Mouse (Mus musculus): ENCODE measurements around the gene Lpgat1.

Lpgat1 gene

DNA sequence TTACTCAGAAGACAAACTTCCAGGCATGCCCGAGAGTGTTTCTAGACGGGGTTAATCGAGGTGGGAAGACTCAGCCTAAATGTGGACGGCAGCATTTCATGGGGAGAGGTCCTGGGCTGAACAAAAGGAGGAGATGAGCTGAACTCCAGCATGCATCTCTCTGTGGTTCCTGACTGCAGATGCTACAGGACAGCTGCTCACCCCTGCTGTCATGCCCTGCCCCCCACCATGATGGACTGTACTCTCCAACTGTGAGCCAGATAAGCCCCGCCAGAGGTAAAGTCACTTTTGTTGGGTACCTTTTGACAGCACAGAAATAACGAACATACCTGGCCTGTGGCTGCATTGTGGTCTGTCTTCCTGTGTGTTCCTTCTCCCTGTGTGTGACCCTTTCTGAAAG, 88.2 kb downstream of the Lpgat1 start:
- no peak for DNase-seq (ENCODE audit: low spot score)

- DNase-seq (ENCODE audit: low spot score) = no peak
Observed at GRCm38 (mm10) chr1:191806740-191807139, 89.1 kb downstream of the Lpgat1 start.

DNA sequence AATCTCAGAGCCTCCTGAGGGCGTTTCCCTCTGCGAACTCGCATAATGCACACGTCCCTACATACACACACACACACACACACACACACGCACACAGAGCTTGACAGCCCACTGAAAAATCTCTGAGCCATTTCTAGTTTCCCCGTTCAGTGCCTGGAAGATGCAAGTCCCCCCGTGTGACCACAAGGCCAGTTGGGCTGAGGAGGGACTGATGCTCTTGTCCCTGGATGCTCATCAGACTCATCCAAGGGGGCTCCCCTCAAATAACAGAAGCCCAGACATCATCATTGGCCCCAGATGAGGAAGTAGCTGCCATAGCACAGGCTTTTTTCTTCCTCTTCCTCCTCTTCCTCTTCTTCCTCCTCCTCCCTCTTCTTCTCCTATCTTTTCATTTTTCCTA, 90.3 kb downstream of the Lpgat1 start:
- no peak for DNase-seq (ENCODE audit: low spot score)

DNA sequence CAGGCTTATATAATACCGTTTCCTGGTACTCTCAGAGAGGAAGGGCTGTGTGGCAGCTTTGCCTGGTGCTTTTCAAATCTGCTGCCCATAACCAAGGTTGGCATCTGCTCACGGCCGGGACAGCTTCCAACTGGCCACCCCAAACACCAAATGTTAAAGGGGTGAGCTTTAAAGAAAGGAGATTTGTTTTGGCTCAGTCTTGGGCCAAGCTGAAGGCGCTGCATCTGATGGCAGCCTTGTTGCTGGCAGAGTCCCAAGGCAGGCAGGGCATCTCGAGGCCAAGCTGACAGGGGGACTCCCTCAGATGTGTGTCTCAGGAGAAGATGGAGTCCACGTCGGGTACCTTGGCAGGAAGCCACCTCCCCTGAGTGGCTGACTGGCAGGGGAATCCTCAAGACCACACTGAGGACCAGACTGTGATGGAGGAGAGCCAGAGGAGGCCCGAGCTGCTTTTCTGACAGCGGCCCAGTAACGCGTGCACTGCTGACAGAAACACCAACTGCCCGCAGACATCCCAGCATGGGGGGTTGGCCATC, 91.1 kb downstream of the Lpgat1 start:
- DNase-seq (ENCODE audit: low spot score) = no peak

GRCm38 (mm10) chr1:191811774-191812173, 94.1 kb downstream of the Lpgat1 start:
- no peak for DNase-seq (ENCODE audit: low spot score)

DNA sequence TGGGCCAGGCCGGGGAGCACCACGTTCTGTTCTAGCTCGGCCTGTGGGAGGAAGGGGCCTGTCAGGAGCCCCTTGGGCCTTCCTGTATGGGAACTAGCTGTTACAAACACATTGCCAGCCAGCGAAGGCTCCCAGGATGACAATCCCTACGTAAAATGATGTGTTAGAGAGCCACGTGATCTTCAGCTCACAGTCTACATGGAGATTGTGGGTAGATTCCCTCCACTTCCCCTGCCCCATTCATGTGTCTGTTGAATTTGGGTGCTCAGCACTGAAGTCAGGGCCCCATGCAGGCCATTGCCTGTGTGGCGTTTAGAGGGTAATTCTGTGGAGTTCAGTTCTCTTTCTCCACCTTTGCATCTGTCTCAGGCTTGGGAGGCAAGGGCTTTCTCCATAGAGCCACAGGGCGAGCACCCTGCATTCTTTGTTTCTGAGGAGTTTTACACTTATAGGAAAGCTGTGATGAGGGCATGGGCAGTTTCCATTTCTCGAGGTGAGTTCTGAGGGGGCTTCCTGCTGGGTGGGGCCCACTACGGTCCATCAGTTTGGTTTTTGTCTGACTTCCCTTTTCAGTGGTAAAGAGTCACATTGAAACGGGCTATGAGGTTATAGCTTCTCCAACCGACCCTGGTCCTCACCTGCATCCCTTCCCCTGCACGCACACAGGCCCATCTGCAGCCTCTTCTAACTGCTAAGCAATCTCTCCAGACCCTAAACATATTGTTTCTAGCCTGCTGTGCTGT, 95.5 kb downstream of the Lpgat1 start:
- DNase-seq (ENCODE audit: low spot score) = no peak

DNA sequence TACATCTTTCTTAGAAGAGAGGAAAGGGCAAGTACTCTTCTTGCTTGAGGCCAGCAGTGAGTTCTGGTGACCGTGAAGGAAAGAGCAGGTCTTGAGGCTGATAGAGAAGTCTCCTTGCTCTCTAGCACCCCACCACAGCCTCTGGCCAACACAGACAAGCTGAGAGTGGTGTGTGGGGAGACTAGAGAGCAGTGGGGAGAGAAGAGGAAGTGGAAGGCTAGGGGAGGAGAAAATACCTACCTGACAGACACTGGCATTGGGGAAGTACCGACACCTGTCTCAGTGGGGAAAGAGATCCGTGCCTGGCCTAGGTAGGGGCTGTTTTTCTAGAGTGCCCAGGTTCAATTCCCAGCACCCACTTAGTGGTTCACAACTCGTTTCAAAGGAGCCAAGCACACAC, 96.6 kb downstream of the Lpgat1 start:
- DNase-seq (ENCODE audit: low spot score) = no peak

DNA sequence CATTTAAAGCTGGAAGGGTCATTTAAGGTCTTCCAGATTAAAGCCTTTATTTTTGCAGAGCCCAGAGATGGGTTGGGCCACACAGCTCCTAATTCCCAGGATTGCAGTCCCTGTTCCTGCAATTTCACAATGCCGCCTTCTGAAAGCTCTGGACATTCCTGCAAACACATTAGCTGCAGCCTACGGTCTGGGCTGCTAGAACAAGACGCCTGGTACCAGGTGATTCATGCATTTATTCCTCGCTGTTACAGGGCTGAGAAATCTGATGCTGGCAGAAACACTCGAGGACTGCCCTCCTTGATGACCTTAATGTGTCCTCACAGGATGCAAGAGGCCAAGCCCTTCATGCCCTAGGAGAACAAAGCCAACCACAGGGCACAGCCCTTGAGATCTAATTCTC, 97.3 kb downstream of the Lpgat1 start:
- DNase-seq (ENCODE audit: low spot score) = no peak

DNA sequence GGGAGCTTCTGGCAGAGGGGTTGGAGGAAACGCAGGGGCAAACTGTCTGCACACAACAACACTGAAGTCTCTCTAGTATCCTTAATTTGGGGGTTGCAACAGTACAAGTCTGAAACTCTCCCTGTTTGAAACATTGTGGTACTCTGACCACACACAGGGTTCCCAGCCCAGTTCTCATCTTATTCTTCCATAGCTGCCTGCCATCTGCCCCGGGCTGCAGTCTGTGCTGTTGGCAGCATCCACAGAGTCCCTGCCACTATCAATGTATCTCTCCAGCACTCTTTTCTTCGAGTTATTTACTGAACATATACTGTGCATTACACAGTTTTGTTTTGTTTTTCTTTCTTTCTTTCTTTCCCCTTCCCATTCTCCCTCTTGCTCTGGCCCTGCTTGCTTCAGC, 99.0 kb downstream of the Lpgat1 start:
- DNase-seq (ENCODE audit: low spot score) = no peak

DNA sequence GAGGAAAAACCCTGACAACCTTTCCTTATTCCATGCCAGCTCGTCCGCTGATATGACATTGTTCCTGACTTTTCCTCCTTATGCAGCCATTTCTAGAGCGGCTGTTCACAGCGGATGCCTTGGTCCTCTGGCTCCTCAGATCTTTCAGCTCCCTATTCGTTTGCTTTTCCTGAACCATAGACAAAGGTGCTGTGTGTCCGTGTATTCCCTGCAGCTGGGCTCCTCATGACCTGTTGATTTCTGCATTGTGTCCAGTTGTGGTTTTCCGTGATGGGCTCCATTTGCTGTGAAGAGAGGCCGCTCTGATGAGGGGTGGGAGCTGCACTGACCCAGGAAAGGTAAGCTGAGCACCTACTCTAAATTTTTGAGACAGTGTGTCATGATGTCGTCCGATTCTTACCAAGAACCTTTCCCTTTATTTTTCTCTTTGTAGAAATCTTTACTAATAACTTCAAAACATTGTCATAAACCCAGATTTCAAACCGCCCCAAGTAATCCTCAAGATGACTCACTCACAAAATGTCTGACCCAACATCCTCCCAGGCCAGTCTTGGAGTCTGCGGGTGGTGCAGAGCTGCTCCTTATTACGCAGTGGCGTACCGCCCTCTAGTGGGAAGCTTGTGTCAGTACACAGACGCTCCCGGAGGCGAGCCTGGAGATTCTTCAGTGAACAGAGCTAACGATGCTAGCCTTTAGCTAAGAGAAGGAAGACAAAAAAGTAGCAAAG, 99.9 kb downstream of the Lpgat1 start:
- peak; percentile 81 for DNase-seq (ENCODE audit: low spot score)

GRCm38 (mm10) chr1:191818145-191818631, 100.6 kb downstream of the Lpgat1 start:
- no peak for DNase-seq (ENCODE audit: low spot score)

DNA sequence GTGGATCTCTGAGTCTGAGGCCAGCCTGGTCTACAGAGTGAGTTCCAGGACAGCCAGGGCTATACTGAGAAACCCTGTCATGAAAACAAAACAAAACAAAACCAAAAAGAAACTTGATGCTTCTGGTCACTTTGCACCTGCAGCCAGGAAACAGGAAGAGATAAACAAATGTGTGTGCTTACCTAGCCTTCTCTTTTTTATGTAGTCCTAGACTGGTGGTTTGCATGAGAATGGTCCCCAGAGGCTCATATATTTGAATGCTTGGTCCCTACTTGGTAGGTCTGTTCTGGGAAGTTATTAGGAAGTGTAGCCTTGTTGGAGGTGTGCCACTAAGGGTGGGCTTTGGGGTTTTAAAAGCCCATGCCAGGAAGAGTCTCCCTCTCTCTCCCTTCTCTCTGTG, 101.4 kb downstream of the Lpgat1 start:
- no peak for DNase-seq (ENCODE audit: low spot score)

GRCm38 (mm10) chr1:191820951-191821325, 103.3 kb downstream of the Lpgat1 start:
- DNase-seq (ENCODE audit: low spot score) = no peak

- peak; percentile 97 for DNase-seq (ENCODE audit: low spot score)
Observed at GRCm38 (mm10) chr1:191821326-191822091, 103.9 kb downstream of the Lpgat1 start, which contains the start of gene Nek2. Nek2 (plus strand) TSS chr1:191821444.

GRCm38 (mm10) chr1:191829124-191829523, 111.5 kb downstream of the Lpgat1 start:
- no peak for DNase-seq (ENCODE audit: low spot score)

- DNase-seq (ENCODE audit: low spot score) = no peak
Observed at GRCm38 (mm10) chr1:191833396-191833795, 115.8 kb downstream of the Lpgat1 start.

All from left cerebral cortex, adult 11 months (tissue).